Mouse (Mus musculus) MEL (cell line): ENCODE data around the gene Mmp28. TPM values are rescaled to one million over a fixed set of nuclear protein-coding genes. Genes with fewer than 3 reads are reported as not detected.

Experiments used
- DNase-seq: peaks from one replicate; pipeline ENCODE4 v3.0.0; 2011; ENCODE audit warnings: low read depth, low spot score
- H3K27ac ChIP-seq: 2 replicates; pipeline ENCODE4 v1.5.1; 2012; ENCODE audit warnings: low read depth, mild to moderate bottlenecking, control low read depth, low read length, moderate library complexity; ENCODE audit not compliant: control insufficient read depth
- H3K27me3 ChIP-seq, 2 experiments: fragments of 150-350 bp in 1 of 2; sonication (generic) in 1 of 2; 2 replicates each; pipeline ENCODE4 v1.6.1; 2012; ENCODE audit warnings: low read length in 2 of 2, mild to moderate bottlenecking in 2 of 2, improper control_type of control experiment in 1 of 2, moderate library complexity in 1 of 2; ENCODE audit not compliant: insufficient read depth in 2 of 2, control insufficient read depth in 1 of 2
- H3K36me3 ChIP-seq, 2 experiments: 2 replicates each; pipeline ENCODE4 v1.6.1; 2012 to 2014; ENCODE audit warnings: low read length in 2 of 2, improper control_type of control experiment in 1 of 2, inconsistent platforms in 1 of 2, mild to moderate bottlenecking in 1 of 2; ENCODE audit not compliant: insufficient read depth in 2 of 2, control insufficient read depth in 1 of 2
- H3K4me1 ChIP-seq, 2 experiments: fragments of 150-350 bp in 1 of 2; sonication (generic) in 1 of 2; 2 replicates each; pipeline ENCODE4 v1.6.1; 2012; ENCODE audit warnings: low read length in 2 of 2, improper control_type of control experiment in 1 of 2, mild to moderate bottlenecking in 1 of 2; ENCODE audit not compliant: insufficient read depth in 2 of 2, control insufficient read depth in 1 of 2
- H3K4me3 ChIP-seq, 2 experiments: fragments of 150-350 bp in 1 of 2; sonication (generic) in 1 of 2; 2 replicates each; pipeline ENCODE4 v1.5.1; 2012; ENCODE audit warnings: low read depth in 2 of 2, low read length in 2 of 2, mild to moderate bottlenecking in 2 of 2, moderate library complexity in 2 of 2, control low read depth in 1 of 2, improper control_type of control experiment in 1 of 2; ENCODE audit not compliant: control insufficient read depth in 1 of 2, insufficient read depth in 1 of 2
- H3K79me2 ChIP-seq: 2 replicates; pipeline ENCODE4 v1.6.1; 2012; ENCODE audit warnings: mild to moderate bottlenecking, low read length, moderate library complexity; ENCODE audit not compliant: control insufficient read depth, poor library complexity, insufficient read depth
- H3K9ac ChIP-seq: 2 replicates; pipeline ENCODE4 v1.6.1; 2012; ENCODE audit warnings: low read depth, mild to moderate bottlenecking, control low read depth, low read length, moderate library complexity; ENCODE audit not compliant: control insufficient read depth, poor library complexity, severe bottlenecking
- H3K9me3 ChIP-seq: fragments of 150-350 bp; sonication (generic); replicated peaks from 2 replicates; pipeline ENCODE4 v1.6.1; 2012; ENCODE audit warnings: mild to moderate bottlenecking, low read length, improper control_type of control experiment, moderate library complexity; ENCODE audit not compliant: insufficient read depth
- CHD1 ChIP-seq: IDR thresholded peaks from 2 replicates; pipeline ENCODE4 v1.6.1; 2012; ENCODE audit warnings: low read depth, mild to moderate bottlenecking, inconsistent platforms, low read length, improper control_type of control experiment
- EP300 ChIP-seq, 2 experiments: IDR thresholded peaks; 2 replicates each; pipeline ENCODE4 v1.6.1; 2011; ENCODE audit warnings: improper control_type of control experiment in 2 of 2, low read length in 2 of 2, low read depth in 1 of 2, mild to moderate bottlenecking in 1 of 2
- ETS1 ChIP-seq: IDR thresholded peaks from 2 replicates; pipeline ENCODE4 v1.6.1; 2012; ENCODE audit warnings: low read depth, mild to moderate bottlenecking, inconsistent platforms, low read length, improper control_type of control experiment, moderate library complexity
- GABPA ChIP-seq: IDR thresholded peaks from 2 replicates; pipeline ENCODE4 v1.6.1; 2012; ENCODE audit warnings: low read depth, mild to moderate bottlenecking, inconsistent platforms, low read length, improper control_type of control experiment, moderate library complexity
- GATA1 ChIP-seq: IDR thresholded peaks from 2 replicates; pipeline ENCODE4 v1.6.1; 2011; ENCODE audit warnings: low read depth, low read length, improper control_type of control experiment
- HCFC1 ChIP-seq: IDR thresholded peaks from 2 replicates; pipeline ENCODE4 v1.6.1; 2012; ENCODE audit warnings: low read depth, mild to moderate bottlenecking, inconsistent platforms, low read length, improper control_type of control experiment, moderate library complexity
- JUND ChIP-seq: IDR thresholded peaks from 2 replicates; pipeline ENCODE4 v1.6.1; 2011; ENCODE audit warnings: low read depth, mild to moderate bottlenecking, improper control_type of control experiment, low read length
- KAT2A ChIP-seq: conservative IDR thresholded peaks from 2 replicates; pipeline ENCODE4 v1.6.1; 2012; ENCODE audit warnings: low read depth, low read length, improper control_type of control experiment, inconsistent platforms
- MAFK ChIP-seq: IDR thresholded peaks from 2 replicates; pipeline ENCODE4 v1.6.1; 2011; ENCODE audit warnings: low read depth, mild to moderate bottlenecking, low read length, improper control_type of control experiment, borderline replicate concordance
- MAX ChIP-seq: IDR thresholded peaks from 2 replicates; pipeline ENCODE4 v1.6.1; 2011; ENCODE audit warnings: low read length, improper control_type of control experiment
- MEF2A ChIP-seq: IDR thresholded peaks from 2 replicates; pipeline ENCODE4 v1.6.1; 2014; ENCODE audit warnings: low read depth, mild to moderate bottlenecking, inconsistent platforms, low read length, improper control_type of control experiment; ENCODE audit not compliant: poor library complexity, insufficient replicate concordance, severe bottlenecking; ENCODE audit errors: extremely low read depth
- MXI1 ChIP-seq: IDR thresholded peaks from 2 replicates; pipeline ENCODE4 v1.6.1; 2011; ENCODE audit warnings: mild to moderate bottlenecking, low read depth, low read length, improper control_type of control experiment
- MYB ChIP-seq: IDR thresholded peaks from 2 replicates; pipeline ENCODE4 v1.6.1; 2011; ENCODE audit warnings: mild to moderate bottlenecking, low read depth, low read length, improper control_type of control experiment
- POLR2AphosphoS2 ChIP-seq: IDR thresholded peaks from 2 replicates; pipeline ENCODE4 v1.6.1; 2011; ENCODE audit warnings: low read length, improper control_type of control experiment
- RAD21 ChIP-seq: IDR thresholded peaks from 2 replicates; pipeline ENCODE4 v1.6.1; 2011; ENCODE audit warnings: mild to moderate bottlenecking, low read depth, low read length, improper control_type of control experiment
- RCOR1 ChIP-seq: IDR thresholded peaks from 2 replicates; pipeline ENCODE4 v1.6.1; 2012; ENCODE audit warnings: low read depth, mild to moderate bottlenecking, inconsistent platforms, low read length, improper control_type of control experiment
- SIN3A ChIP-seq: IDR thresholded peaks from 2 replicates; pipeline ENCODE4 v1.6.1; 2012; ENCODE audit warnings: low read length, improper control_type of control experiment, inconsistent platforms
- TAL1 ChIP-seq: IDR thresholded peaks from 2 replicates; pipeline ENCODE4 v1.6.1; 2012; ENCODE audit warnings: mild to moderate bottlenecking, inconsistent platforms, low read length, moderate library complexity, mixed read lengths
- TBP ChIP-seq: IDR thresholded peaks from 2 replicates; pipeline ENCODE4 v1.8.0; 2011; ENCODE audit warnings: low read depth, low read length, improper control_type of control experiment
- TCF12 ChIP-seq: IDR thresholded peaks from 2 replicates; pipeline ENCODE4 v1.6.1; 2014; ENCODE audit warnings: low read depth, mild to moderate bottlenecking, inconsistent platforms, low read length, improper control_type of control experiment, moderate library complexity
- UBTF ChIP-seq: IDR thresholded peaks from 2 replicates; pipeline ENCODE4 v1.6.1; 2012; ENCODE audit warnings: low read depth, mild to moderate bottlenecking, inconsistent platforms, low read length, improper control_type of control experiment, moderate library complexity, borderline replicate concordance; ENCODE audit not compliant: insufficient read depth
- USF1 ChIP-seq: IDR thresholded peaks from 2 replicates; pipeline ENCODE4 v1.6.1; 2014; ENCODE audit warnings: low read depth, mild to moderate bottlenecking, inconsistent platforms, low read length, improper control_type of control experiment, moderate library complexity
- USF2 ChIP-seq, 2 experiments: IDR thresholded peaks; 2 replicates each; pipeline ENCODE4 v1.6.1; 2011 to 2012; ENCODE audit warnings: improper control_type of control experiment in 2 of 2, low read length in 2 of 2, borderline replicate concordance in 1 of 2, inconsistent platforms in 1 of 2, low read depth in 1 of 2, mild to moderate bottlenecking in 1 of 2; ENCODE audit not compliant: insufficient read depth in 1 of 2
- ZC3H11A ChIP-seq: IDR thresholded peaks from 2 replicates; pipeline ENCODE4 v1.6.1; 2012; ENCODE audit warnings: low read depth, mild to moderate bottlenecking, inconsistent platforms, low read length, improper control_type of control experiment
- polyA plus RNA-seq, 2 experiments: library from polyadenylated mRNA; stranded (reverse) in 1 of 2; unstranded in 1 of 2; fragments of >175 nt in 1 of 2; fragments of >200 nt in 1 of 2; gene quantifications; 2 replicates each; pipeline versions ENCODE4 v1.2.1 to v1.2.4; 2012; ENCODE audit warnings: low replicate concordance in 2 of 2, low read depth in 1 of 2; ENCODE audit not compliant: insufficient read length in 2 of 2, insufficient read depth in 1 of 2, missing spikeins in 1 of 2
- total RNA-seq: library from RNA; depleted of rRNA; stranded (reverse); fragments of 300-350 nt; gene quantifications from 2 replicates; pipeline ENCODE4 v1.2.3, GENCODE M21; 2012

Gene Mmp28
- total and polyA plus RNA-seq, 3 experiments, result 0.03 TPM; not detected in 2

DNA sequence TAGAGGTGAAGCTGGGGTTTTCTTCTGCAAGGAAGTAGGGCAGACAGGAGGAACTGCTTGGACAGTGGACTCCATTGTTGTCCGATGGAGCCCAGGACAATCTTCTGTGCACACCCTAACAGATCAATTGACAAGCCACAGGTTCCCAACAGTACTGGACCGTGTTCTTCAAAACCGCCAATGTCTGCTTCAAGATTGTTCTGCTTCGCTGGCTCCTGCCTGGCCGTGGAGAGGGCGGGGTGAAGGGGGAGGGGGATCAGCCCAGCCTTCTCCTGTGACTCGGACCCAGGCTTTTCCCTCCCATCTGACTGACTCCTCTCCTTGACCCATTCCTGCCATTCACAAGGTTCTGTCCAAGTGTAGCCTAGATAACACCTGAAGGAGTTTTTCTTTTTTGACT lies 5.6 kb downstream of the Mmp28 start:
- Histone ChIP-seq H3K9ac (no peak overlapping the region), H3K9me3 (no peaks in the 10 kb centered on the region), H3K4me1 (peaks cover 0 to 7% of the 10 kb centered on the region in 2 experiments; a peak in 1 of 4 replicates), H3K4me3 (no peak overlapping the region), H3K79me2 (no peaks in the 10 kb centered on the region), H3K27me3 (peaks cover 14 to 23% of the 10 kb centered on the region in 2 experiments), H3K27ac (no peak overlapping the region), H3K36me3 (no peaks in the 10 kb centered on the region)
- DNase-seq, result no peak
- TF ChIP-seq HCFC1, result no peak
- TF ChIP-seq KAT2A, result no peak
- TF ChIP-seq USF2 (IDR thresholded peaks at IDR 0.05; ENCODE audit: borderline replicate concordance in 1 of 2, insufficient read depth in 1 of 2, low read depth in 1 of 2, low read length in 2 of 2), result no peak
- no peak for TF ChIP-seq GABPA
- no peak for TF ChIP-seq MEF2A
- no peak for TF ChIP-seq TBP
- TF ChIP-seq MXI1, result no peak
- no peak for TF ChIP-seq ZC3H11A
- TF ChIP-seq USF1, result no peak
- TF ChIP-seq TAL1, result no peak
- no peak for TF ChIP-seq MAX
- no peak for TF ChIP-seq SIN3A
- no peak for TF ChIP-seq POLR2AphosphoS2
- no peak for TF ChIP-seq ETS1

DNA sequence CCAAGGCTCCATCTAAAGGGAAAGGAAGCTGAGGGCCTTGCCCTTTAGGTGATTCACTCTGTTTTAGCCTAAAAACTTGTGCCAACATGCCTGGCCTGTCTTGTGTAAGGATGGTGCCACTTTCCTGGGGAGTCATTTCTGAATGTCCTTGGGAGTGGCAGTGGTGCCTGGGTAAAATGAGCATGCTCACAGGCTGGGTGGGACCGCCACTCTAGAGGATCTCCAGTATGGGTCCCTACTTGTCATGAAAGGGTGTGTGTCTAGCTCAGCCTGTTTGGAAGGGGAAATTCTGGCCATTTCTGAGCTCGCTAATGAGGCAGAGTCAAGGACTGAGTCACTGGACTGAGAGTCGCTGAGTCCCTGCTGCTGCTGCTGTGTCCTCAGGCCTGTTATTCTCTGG lies 7.3 kb downstream of the Mmp28 start:
- H3K4me3 ChIP-seq, result no peak overlapping the region
- no peaks in the 10 kb centered on the region for H3K79me2 ChIP-seq
- DNase-seq, result no peak
- no peak overlapping the region for H3K27ac ChIP-seq
- H3K4me1 ChIP-seq, result 0 out of 4 replicates have a peak, but pooled peaks cover 0 to 3% of the 10 kb centered on the region in 2 experiments
- H3K9me3 ChIP-seq, result no peaks in the 10 kb centered on the region
- H3K36me3 ChIP-seq, result no peaks in the 10 kb centered on the region
- H3K27me3 ChIP-seq, result peaks cover 14 to 25% of the 10 kb centered on the region in 2 experiments
- no peak overlapping the region for H3K9ac ChIP-seq
- TF ChIP-seq ZC3H11A (no peak), TCF12 (no peak), USF2 (IDR thresholded peaks at IDR 0.05; ENCODE audit: borderline replicate concordance in 1 of 2, insufficient read depth in 1 of 2, low read depth in 1 of 2, low read length in 2 of 2) (no peak), CHD1 (no peak), USF1 (no peak), TAL1 (no peak), RCOR1 (no peak), RAD21 (no peak), KAT2A (no peak), GATA1 (no peak), MAFK (no peak), UBTF (no peak), SIN3A (no peak), JUND (no peak), MYB (no peak), EP300 (IDR thresholded peaks at IDR 0.05; ENCODE audit: low read depth in 1 of 2, low read length in 2 of 2) (no peak)
